ENCODE assay signal across 16 mouse cellular contexts in genomic region chr17:92016373-92016772, GRCm38 (mm10).
"Had no signal": no experiment of that assay in that cellular context is flagged by ENCODE, and none has a peak within 500 bp of the region (broad histone marks: within the 10 kb centered on the region; RNA-seq: fewer than 3 reads in every experiment).

No protein-coding gene starts in this region.

- H3K36me3 ChIP-seq: neural tube, embryonic 13.5 days; neural tube, embryonic 15.5 days; stomach, embryonic 15.5 days had no signal

- DNase-seq: retina, postnatal 1 day; right cerebral cortex, adult 18-20 months; right cerebral cortex, postnatal 14 days; right cerebral cortex, postnatal 25 days; right cerebral cortex, postnatal 4 days; spleen, adult 18-20 months; thymus, adult 18-20 months; thymus, adult 2 months; thymus, postnatal 14 days; thymus, postnatal 25 days; thymus, postnatal 36 days; thymus, postnatal 4 days had no signal

- H3K9me3 ChIP-seq: neural tube, embryonic 13.5 days; neural tube, embryonic 15.5 days; stomach, embryonic 15.5 days had no signal

- H3K4me1 ChIP-seq: neural tube, embryonic 13.5 days; neural tube, embryonic 15.5 days; stomach, embryonic 15.5 days had no signal

- H3K4me2 ChIP-seq: neural tube, embryonic 13.5 days; neural tube, embryonic 15.5 days; stomach, embryonic 15.5 days had no signal

- H3K27ac ChIP-seq: neural tube, embryonic 13.5 days; neural tube, embryonic 15.5 days; stomach, embryonic 15.5 days; stomach, postnatal 0 days had no signal

- H3K27me3 ChIP-seq: neural tube, embryonic 13.5 days; neural tube, embryonic 15.5 days; stomach, embryonic 15.5 days had no signal

- H3K9ac ChIP-seq: neural tube, embryonic 13.5 days; neural tube, embryonic 15.5 days; stomach, embryonic 15.5 days had no signal

- H3K4me3 ChIP-seq: neural tube, embryonic 13.5 days; neural tube, embryonic 15.5 days; stomach, embryonic 15.5 days had no signal
